Mouse (Mus musculus): ENCODE measurements around the gene Gm6356.
"Not testable (repeated sequence)": the region's sequence is repeated elsewhere in the genome, so short reads cannot be mapped to it uniquely, and the experiment has no call there.

Gene Gm6356

DNA sequence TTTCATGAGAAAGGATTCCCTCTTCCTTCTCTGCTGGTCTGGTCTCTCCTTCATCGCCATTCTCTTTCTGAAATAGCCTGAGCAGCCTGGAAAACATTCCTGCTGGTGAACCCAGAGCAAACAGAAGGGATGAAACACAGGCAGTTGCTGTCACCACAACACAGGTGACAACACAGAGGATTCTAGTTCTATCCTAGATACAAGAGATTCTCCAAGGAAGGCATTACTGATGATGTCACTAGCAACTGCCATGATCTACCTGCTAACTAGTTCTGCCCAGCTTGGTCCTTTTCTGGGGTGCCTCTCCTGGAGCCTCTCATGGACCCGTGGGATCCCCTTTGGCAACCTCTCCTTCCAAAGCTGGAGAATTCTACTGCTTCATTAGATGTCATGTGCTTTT, at the start of gene Gm6356:
Gm6356 (minus strand) TSS at position 101 of the 400 bp plus-strand sequence.
- not testable (repeated sequence) for DNase-seq (ENCODE audit: low spot score)
